Mouse (Mus musculus): ENCODE measurements around the gene Arid1b. TPM values are rescaled to one million over a fixed set of nuclear protein-coding genes. Genes with fewer than 3 reads are reported as not detected.

Gene Arid1b
- polyA plus RNA-seq, 1 experiment: 9.1 TPM

DNA sequence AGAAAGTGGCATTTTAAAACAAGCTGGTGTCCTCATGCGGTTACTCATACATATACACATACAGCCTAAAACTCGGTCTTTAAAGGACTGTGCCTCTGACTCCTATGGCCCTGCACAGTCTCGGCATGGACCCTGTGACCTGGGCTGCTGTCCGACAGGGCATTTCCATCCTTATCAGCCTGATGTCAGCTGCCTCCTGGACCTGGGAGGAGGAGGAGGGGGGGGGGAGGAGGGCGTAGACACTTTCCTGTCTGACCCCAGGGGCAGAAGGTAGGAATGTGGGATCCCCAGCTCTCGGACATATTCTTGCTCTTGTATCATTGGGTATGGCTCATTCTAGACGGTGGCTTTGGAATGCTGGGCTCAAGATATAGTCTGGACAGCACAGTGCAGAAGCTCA lies 16.6 kb downstream of the Arid1b start:
- Histone ChIP-seq H3K27me3 (ENCODE audit: control insufficient read depth, insufficient read depth, insufficient read length) (no peaks in the 10 kb centered on the region), H3K4me3 (ENCODE audit: insufficient read depth, poor library complexity, severe bottlenecking) (no peak overlapping the region), H3K36me3 (ENCODE audit: control insufficient read depth, insufficient read depth) (peaks cover 3% of the 10 kb centered on the region), H3ac (ENCODE audit: control insufficient read depth, insufficient read length, low read depth) (no peak overlapping the region), H3K79me2 (ENCODE audit: control insufficient read depth, insufficient read depth) (peaks cover 100% of the 10 kb centered on the region), H3K79me3 (ENCODE audit: low read depth) (peaks cover 92% of the 10 kb centered on the region)
- TF ChIP-seq MAX (IDR thresholded peaks at IDR 0.05): no peak
- TF ChIP-seq FOSL1 (IDR thresholded peaks at IDR 0.05; ENCODE audit: insufficient read depth, low read length, poor library complexity, severe bottlenecking): no peak
- TF ChIP-seq CEBPB (IDR thresholded peaks at IDR 0.05; ENCODE audit: low read depth): no peak
- TF ChIP-seq MYOG (IDR thresholded peaks at IDR 0.05; ENCODE audit: control insufficient read depth, extremely low read depth, insufficient read length): no peak
- TF ChIP-seq MYOD1 (IDR thresholded peaks at IDR 0.05; ENCODE audit: control insufficient read depth, insufficient read length, low read depth): no peak
- no peak for TF ChIP-seq CTCF (IDR thresholded peaks at IDR 0.05; ENCODE audit: control insufficient read depth, insufficient read depth, insufficient read length)
- TF ChIP-seq USF1 (IDR thresholded peaks at IDR 0.05; ENCODE audit: low read depth): no peak

DNA sequence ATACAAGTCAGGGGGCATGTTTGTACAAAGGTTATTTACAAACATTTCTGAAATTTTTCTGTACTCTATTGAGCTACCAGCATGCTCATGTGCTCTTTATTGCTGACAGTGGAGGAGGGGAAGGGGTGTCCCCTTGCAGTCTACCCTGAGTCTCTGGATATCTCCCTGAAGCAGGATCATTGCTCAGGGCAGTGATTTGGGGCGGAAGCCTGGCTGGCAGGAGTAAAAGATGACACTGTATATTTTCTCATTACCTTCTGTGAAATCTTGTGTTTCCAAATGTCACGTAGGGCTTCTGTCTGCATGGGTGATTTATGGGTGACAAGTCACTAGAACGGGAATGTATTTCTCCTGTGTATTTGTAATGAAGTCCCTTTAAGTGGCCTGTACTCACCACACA lies 18.0 kb downstream of the Arid1b start:
- Histone ChIP-seq H3K79me2 (ENCODE audit: control insufficient read depth, insufficient read depth) (peaks cover 100% of the 10 kb centered on the region), H3K4me3 (ENCODE audit: insufficient read depth, poor library complexity, severe bottlenecking) (no peak overlapping the region), H3K36me3 (ENCODE audit: control insufficient read depth, insufficient read depth) (peaks cover 3% of the 10 kb centered on the region), H3K27me3 (ENCODE audit: control insufficient read depth, insufficient read depth, insufficient read length) (no peaks in the 10 kb centered on the region), H3ac (ENCODE audit: control insufficient read depth, insufficient read length, low read depth) (no peak overlapping the region), H3K79me3 (ENCODE audit: low read depth) (peaks cover 90% of the 10 kb centered on the region)
- TF ChIP-seq MYOG (IDR thresholded peaks at IDR 0.05; ENCODE audit: control insufficient read depth, extremely low read depth, insufficient read length) (no peak), CEBPB (IDR thresholded peaks at IDR 0.05; ENCODE audit: low read depth) (no peak), FOSL1 (IDR thresholded peaks at IDR 0.05; ENCODE audit: insufficient read depth, low read length, poor library complexity, severe bottlenecking) (no peak)

GRCm38 (mm10) chr17:5012517-5012916 lies 18.4 kb downstream of the Arid1b start:
- H3K79me2 ChIP-seq (ENCODE audit: control insufficient read depth, insufficient read depth): peaks cover 100% of the 10 kb centered on the region
- H3ac ChIP-seq (ENCODE audit: control insufficient read depth, insufficient read length, low read depth): no peak overlapping the region
- no peak overlapping the region for H3K4me3 ChIP-seq (ENCODE audit: insufficient read depth, poor library complexity, severe bottlenecking)
- no peaks in the 10 kb centered on the region for H3K27me3 ChIP-seq (ENCODE audit: control insufficient read depth, insufficient read depth, insufficient read length)
- peaks cover 86% of the 10 kb centered on the region for H3K79me3 ChIP-seq (ENCODE audit: low read depth)
- TF ChIP-seq CEBPB (IDR thresholded peaks at IDR 0.05; ENCODE audit: low read depth): no peak
- no peak for TF ChIP-seq CTCF (IDR thresholded peaks at IDR 0.05; ENCODE audit: control insufficient read depth, insufficient read depth, insufficient read length)
- no peak for TF ChIP-seq MYOG (IDR thresholded peaks at IDR 0.05; ENCODE audit: control insufficient read depth, extremely low read depth, insufficient read length)
- TF ChIP-seq FOSL1 (IDR thresholded peaks at IDR 0.05; ENCODE audit: insufficient read depth, low read length, poor library complexity, severe bottlenecking): no peak
- TF ChIP-seq USF1 (IDR thresholded peaks at IDR 0.05; ENCODE audit: low read depth): no peak
- TF ChIP-seq MAX (IDR thresholded peaks at IDR 0.05): no peak
- no peak for TF ChIP-seq MYOD1 (IDR thresholded peaks at IDR 0.05; ENCODE audit: control insufficient read depth, insufficient read length, low read depth)
- peaks cover 3% of the 10 kb centered on the region for H3K36me3 ChIP-seq (ENCODE audit: control insufficient read depth, insufficient read depth)

- TF ChIP-seq FOSL1 (IDR thresholded peaks at IDR 0.05; ENCODE audit: insufficient read depth, low read length, poor library complexity, severe bottlenecking) (no peak), CEBPB (IDR thresholded peaks at IDR 0.05; ENCODE audit: low read depth) (no peak), MYOD1 (IDR thresholded peaks at IDR 0.05; ENCODE audit: control insufficient read depth, insufficient read length, low read depth) (no peak), MAX (IDR thresholded peaks at IDR 0.05) (no peak), USF1 (IDR thresholded peaks at IDR 0.05; ENCODE audit: low read depth) (no peak), CTCF (IDR thresholded peaks at IDR 0.05; ENCODE audit: control insufficient read depth, insufficient read depth, insufficient read length) (no peak), MYOG (IDR thresholded peaks at IDR 0.05; ENCODE audit: control insufficient read depth, extremely low read depth, insufficient read length) (no peak)
- Histone ChIP-seq H3K79me3 (ENCODE audit: low read depth) (peaks cover 85% of the 10 kb centered on the region), H3K27me3 (ENCODE audit: control insufficient read depth, insufficient read depth, insufficient read length) (no peaks in the 10 kb centered on the region), H3K36me3 (ENCODE audit: control insufficient read depth, insufficient read depth) (peaks cover 7% of the 10 kb centered on the region), H3K4me3 (ENCODE audit: insufficient read depth, poor library complexity, severe bottlenecking) (no peak overlapping the region), H3ac (ENCODE audit: control insufficient read depth, insufficient read length, low read depth) (no peak overlapping the region), H3K79me2 (ENCODE audit: control insufficient read depth, insufficient read depth) (peaks cover 100% of the 10 kb centered on the region)
Observed at GRCm38 (mm10) chr17:5014327-5014957, 20.3 kb downstream of the Arid1b start.

- Histone ChIP-seq H3K4me3 (ENCODE audit: insufficient read depth, poor library complexity, severe bottlenecking) (no peak overlapping the region), H3K79me2 (ENCODE audit: control insufficient read depth, insufficient read depth) (peaks cover 100% of the 10 kb centered on the region), H3K79me3 (ENCODE audit: low read depth) (peaks cover 83% of the 10 kb centered on the region), H3ac (ENCODE audit: control insufficient read depth, insufficient read length, low read depth) (no peak overlapping the region), H3K36me3 (ENCODE audit: control insufficient read depth, insufficient read depth) (peaks cover 7% of the 10 kb centered on the region), H3K27me3 (ENCODE audit: control insufficient read depth, insufficient read depth, insufficient read length) (no peaks in the 10 kb centered on the region)
- no peak for TF ChIP-seq MAX (IDR thresholded peaks at IDR 0.05)
- TF ChIP-seq CEBPB (IDR thresholded peaks at IDR 0.05; ENCODE audit: low read depth): no peak
- no peak for TF ChIP-seq USF1 (IDR thresholded peaks at IDR 0.05; ENCODE audit: low read depth)
Observed at GRCm38 (mm10) chr17:5016404-5016803, 22.3 kb downstream of the Arid1b start.

- Histone ChIP-seq H3K27me3 (ENCODE audit: control insufficient read depth, insufficient read depth, insufficient read length) (no peaks in the 10 kb centered on the region), H3K79me3 (ENCODE audit: low read depth) (peaks cover 86% of the 10 kb centered on the region), H3K36me3 (ENCODE audit: control insufficient read depth, insufficient read depth) (peaks cover 7% of the 10 kb centered on the region), H3K4me3 (ENCODE audit: insufficient read depth, poor library complexity, severe bottlenecking) (no peak overlapping the region), H3K79me2 (ENCODE audit: control insufficient read depth, insufficient read depth) (peaks cover 100% of the 10 kb centered on the region), H3ac (ENCODE audit: control insufficient read depth, insufficient read length, low read depth) (no peak overlapping the region)
- TF ChIP-seq MAX (IDR thresholded peaks at IDR 0.05) (no peak), MYOD1 (IDR thresholded peaks at IDR 0.05; ENCODE audit: control insufficient read depth, insufficient read length, low read depth) (no peak), FOSL1 (IDR thresholded peaks at IDR 0.05; ENCODE audit: insufficient read depth, low read length, poor library complexity, severe bottlenecking) (no peak), MYOG (IDR thresholded peaks at IDR 0.05; ENCODE audit: control insufficient read depth, extremely low read depth, insufficient read length) (no peak), USF1 (IDR thresholded peaks at IDR 0.05; ENCODE audit: low read depth) (no peak), CTCF (IDR thresholded peaks at IDR 0.05; ENCODE audit: control insufficient read depth, insufficient read depth, insufficient read length) (no peak), CEBPB (IDR thresholded peaks at IDR 0.05; ENCODE audit: low read depth) (no peak)
Observed at GRCm38 (mm10) chr17:5017065-5017464, 22.9 kb downstream of the Arid1b start.
